Mouse (Mus musculus) Muller cell, postnatal 12 days (primary cell): ENCODE results near the gene Zfp385b.

Experiments
- DNase-seq: peaks from one replicate; pipeline ENCODE4 v3.0.0-alpha.2; 2015; ENCODE audit errors: inconsistent ontology term

Zfp385b gene

GRCm38 (mm10) chr2:77589205-77589901, 230.1 kb downstream of the Zfp385b start:
- peak; percentile 11 for DNase-seq

- no peak for DNase-seq
These were observed 232.1 kb downstream of the Zfp385b start for GRCm38 (mm10) chr2:77587387-77587786.

- DNase-seq = no peak
These were observed 232.7 kb downstream of the Zfp385b start for GRCm38 (mm10) chr2:77586581-77587360.

- no peak for DNase-seq
These were observed 235.9 kb downstream of the Zfp385b start for GRCm38 (mm10) chr2:77583586-77583985.

GRCm38 (mm10) chr2:77576571-77576970, 242.9 kb downstream of the Zfp385b start:
- no peak for DNase-seq

- DNase-seq = peak; percentile 55
These were observed 251.7 kb downstream of the Zfp385b start for GRCm38 (mm10) chr2:77567528-77568435.

- no peak for DNase-seq
These were observed 255.7 kb downstream of the Zfp385b start for GRCm38 (mm10) chr2:77563706-77564105.

- DNase-seq = peak; percentile 34
These were observed 257.5 kb downstream of the Zfp385b start for GRCm38 (mm10) chr2:77561941-77562340.

- DNase-seq = no peak
These were observed 262.5 kb downstream of the Zfp385b start for GRCm38 (mm10) chr2:77556938-77557337.

GRCm38 (mm10) chr2:77555980-77556379, 263.5 kb downstream of the Zfp385b start:
- DNase-seq = no peak

- DNase-seq = no peak
These were observed 266.8 kb downstream of the Zfp385b start for GRCm38 (mm10) chr2:77552675-77553074.

- DNase-seq = no peak
These were observed 276.1 kb downstream of the Zfp385b start for GRCm38 (mm10) chr2:77543388-77543787.

- no peak for DNase-seq
These were observed 276.8 kb downstream of the Zfp385b start for GRCm38 (mm10) chr2:77542605-77543004.

GRCm38 (mm10) chr2:77541681-77542080, 277.8 kb downstream of the Zfp385b start:
- no peak for DNase-seq

- DNase-seq = no peak
These were observed 278.6 kb downstream of the Zfp385b start for GRCm38 (mm10) chr2:77540860-77541259.

- DNase-seq = no peak
These were observed 282.9 kb downstream of the Zfp385b start for GRCm38 (mm10) chr2:77536556-77536955.

GRCm38 (mm10) chr2:77528079-77528752, 291.2 kb downstream of the Zfp385b start:
- no peak for DNase-seq

- no peak for DNase-seq
These were observed 291.8 kb downstream of the Zfp385b start for GRCm38 (mm10) chr2:77527616-77528015.

GRCm38 (mm10) chr2:77526803-77527202, 292.6 kb downstream of the Zfp385b start:
- DNase-seq = no peak

- no peak for DNase-seq
These were observed 293.1 kb downstream of the Zfp385b start for GRCm38 (mm10) chr2:77526301-77526700.

- DNase-seq = no peak
These were observed 297.2 kb downstream of the Zfp385b start for GRCm38 (mm10) chr2:77522223-77522622.
